Mouse (Mus musculus) naive thymus-derived CD4-positive, alpha-beta T cell, adult 2 months (primary cell): ENCODE data around the gene Tmem91.
"Not testable (repeated sequence)": the region's sequence is repeated elsewhere in the genome, so short reads cannot be mapped to it uniquely, and the experiment has no call there.

Experiments
- DNase-seq: peaks from one replicate; pipeline ENCODE4 v3.0.0-alpha.2; 2011; ENCODE audit warnings: low read depth

The Tmem91 gene

DNA sequence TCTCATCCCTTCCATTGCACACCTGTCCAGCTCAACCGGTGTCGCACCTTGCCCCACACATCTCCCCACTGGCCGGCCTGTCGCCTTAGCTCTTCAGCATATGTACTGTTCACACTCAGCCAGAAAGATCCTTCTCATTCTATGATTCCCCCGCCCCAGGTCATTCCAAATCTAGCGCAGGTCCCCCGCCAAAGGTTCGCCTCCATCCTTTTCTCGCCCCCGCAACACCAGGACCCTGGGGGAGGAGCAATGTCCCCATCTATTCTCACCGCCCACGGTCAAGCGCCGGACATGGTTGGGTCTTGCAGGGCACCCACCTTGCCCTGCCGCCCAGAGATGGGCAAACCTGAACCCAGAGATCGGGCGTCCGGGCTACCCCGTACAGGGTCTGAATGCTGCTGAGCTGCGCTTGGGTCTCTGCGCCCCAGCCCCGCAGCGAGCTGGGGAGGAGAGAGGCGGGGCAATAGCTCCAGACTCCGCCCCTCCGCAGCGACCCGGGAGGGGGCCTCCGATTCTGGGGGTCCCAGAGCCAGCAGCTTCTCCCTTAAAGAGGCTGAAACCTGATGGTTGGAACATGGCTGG lies at the start of gene Tmem91:
TSS of gene Tmem91 (minus strand) at position 448 of the 582 bp plus-strand sequence.
- DNase-seq: peak; percentile 13

DNA sequence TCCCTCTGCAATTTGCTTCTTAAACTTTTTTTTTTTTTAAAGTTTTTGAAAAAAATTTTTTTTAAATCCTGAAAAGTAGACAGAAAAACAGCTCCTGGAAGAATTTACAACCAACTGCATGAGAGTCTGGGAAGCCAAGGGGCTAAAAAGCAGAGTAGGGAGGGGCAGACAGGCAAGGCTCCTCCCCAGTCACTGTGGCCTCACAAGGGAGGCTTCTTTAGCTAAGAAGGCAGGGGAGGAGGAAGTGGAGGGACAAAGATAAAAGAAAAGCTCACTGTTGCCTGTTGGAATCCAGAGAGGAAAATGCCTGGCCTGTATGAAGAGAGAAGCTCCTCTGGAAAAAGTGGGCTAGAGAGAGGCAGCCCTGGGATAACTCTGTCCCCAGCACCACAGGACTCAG lies 46.8 kb upstream of the Tmem91 start:
- DNase-seq: not testable (repeated sequence)

DNA sequence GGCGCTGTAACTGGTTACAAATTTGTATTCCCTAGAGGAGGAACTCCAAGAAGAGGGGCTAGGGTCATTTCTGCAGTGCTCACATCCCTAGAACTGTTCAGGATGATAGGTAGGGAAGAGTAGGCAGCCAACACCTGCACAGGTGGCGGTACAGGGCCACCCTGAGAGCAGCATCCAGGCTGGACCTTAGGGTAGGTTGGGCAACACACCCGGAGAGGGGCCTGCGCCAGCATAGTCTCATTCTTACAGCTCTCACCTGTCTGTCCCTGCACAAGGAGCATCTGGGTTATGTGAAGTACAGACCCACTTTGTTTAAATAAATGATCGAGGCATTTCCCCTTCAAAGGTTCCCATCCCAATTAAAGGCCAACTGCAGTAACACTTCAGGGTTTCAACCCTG lies 45.8 kb upstream of the Tmem91 start:
- no peak for DNase-seq

DNA sequence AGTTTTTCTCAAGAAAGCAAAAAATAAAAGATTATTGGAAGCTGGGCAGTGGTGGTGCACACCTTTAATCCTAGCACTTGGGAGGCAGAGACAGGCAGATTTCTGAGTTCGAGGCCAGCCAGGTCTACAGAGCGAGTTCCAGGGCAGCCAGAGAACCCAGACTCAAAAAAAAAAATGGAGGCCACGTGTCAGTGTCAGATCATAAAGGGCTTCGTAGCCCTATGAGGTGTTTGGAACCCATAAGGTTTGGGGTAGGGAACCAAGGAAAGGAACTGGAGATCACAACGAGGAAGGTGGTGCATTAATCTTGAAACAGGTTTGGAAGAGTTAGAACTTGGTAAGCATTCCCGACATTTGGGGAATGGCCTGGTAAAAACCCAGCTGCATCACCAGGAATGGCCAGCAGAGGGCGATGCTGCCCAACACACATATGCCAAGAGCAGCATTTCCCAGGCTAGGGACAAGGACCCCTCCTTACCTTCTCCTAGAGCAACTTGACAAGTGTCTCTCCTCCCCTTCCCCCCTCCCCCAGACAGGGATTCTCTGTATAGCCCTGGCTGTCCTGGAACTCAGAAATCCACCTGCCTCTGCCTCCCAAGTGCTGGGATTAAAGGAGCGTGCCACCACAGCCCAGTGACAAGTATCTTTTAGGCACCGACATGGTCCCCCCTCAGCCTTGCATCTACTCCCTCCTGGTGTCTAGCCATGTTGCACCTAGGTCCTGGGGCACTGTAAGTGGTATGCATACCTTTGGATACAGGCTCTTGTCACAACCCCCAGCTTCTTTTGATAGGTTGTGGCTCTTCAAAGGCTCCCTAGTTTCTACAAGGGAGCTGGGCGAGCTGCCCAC lies 45.0 kb upstream of the Tmem91 start:
- DNase-seq: peak; percentile 78

DNA sequence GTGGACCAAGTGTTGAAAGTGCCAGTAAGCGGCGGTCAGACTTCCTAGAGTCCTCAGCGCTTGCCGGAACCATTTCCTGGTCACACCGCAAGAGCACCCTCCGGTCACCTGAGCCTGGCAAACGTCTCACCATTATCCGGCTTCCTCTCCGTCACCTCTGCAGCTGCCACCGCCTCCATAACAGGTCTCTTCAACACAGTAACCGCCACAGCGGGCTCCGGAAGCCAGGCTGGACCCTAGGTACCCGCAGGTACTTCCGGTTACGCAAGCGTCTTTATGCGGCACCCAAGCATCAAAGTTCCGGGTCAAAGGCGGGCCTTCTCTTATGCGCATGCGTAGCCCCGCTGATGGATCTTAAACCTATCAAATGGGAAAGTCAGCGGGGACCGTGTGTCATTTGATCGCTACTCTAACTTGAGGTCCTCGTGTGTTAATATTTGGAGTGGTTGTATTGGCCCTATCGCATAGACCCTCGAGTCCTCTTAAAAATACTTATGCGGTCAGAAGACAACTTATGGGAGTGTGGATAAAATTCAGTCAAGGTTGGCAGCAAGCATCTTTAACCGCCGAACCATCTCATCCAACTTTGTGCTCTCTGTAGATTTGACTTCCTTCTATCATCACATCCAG lies 43.9 kb upstream of the Tmem91 start, which contains the start of gene Ccdc97:
TSS of gene Ccdc97 (minus strand) at position 301 of the 630 bp plus-strand sequence.
- peak; percentile 96 for DNase-seq

DNA sequence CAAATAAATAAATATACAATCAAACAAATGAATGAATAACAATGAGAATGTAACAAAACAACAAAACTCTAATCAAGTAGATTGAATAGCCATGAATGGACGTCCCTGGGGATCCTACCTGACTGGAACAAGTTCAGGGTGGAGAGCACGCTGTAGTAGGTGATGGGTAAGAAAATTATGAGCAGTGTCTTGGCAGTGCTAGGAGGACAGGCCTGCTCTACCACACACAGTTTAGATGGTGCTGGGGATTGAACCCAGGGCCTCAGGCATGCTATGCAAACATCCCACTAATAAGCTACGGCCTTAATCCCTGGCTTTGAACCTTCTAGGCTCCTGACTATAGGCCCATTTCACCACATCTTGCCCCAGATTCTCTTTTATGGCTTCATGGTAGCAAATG lies 42.5 kb upstream of the Tmem91 start:
- DNase-seq: no peak

DNA sequence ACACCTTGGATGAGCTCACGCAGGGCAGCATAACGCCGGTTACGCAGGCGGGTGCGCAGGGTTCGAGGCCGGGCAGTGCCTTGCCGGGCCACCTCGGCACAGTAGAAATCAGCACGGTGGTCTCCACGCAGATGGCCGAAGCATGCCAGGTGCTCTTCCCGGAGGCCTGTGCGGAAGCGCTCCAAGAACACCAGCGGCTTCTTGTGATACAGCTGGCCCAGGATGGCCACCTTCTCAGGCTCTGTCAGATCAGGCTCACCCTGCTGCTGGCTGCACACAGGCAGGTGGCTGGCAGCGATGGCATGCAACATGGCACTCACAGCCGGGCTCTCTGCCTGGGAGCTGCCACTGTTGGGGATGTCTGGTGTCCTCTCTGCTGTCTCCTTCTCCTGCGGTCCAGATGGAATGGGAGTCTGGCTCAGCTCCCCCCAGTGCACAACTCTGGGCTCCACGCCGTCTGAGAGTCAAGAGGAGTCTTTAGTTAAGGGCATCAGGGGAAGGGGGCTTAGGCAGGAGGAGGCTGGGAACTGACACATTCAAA lies 40.8 kb upstream of the Tmem91 start:
- DNase-seq: no peak

DNA sequence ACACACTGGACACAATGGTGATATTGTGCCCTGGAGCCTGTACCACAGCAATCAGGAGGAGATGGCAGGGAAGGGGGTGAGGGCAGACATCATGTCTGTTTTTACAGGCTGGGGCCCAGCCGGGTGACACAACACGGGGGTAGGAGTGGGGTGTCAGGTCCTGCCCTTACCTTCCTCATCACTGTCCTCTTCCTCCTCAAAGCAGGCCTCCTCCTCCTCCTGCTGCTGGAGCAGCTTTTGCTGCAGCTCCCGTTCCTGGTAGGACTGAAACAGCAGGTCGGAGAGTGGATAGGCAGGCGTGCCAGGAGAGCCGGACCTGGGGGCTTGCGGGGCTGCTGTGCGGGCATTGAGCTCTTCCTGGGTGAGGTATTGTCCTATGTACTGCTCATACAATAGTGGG lies 39.6 kb upstream of the Tmem91 start:
- no peak for DNase-seq

DNA sequence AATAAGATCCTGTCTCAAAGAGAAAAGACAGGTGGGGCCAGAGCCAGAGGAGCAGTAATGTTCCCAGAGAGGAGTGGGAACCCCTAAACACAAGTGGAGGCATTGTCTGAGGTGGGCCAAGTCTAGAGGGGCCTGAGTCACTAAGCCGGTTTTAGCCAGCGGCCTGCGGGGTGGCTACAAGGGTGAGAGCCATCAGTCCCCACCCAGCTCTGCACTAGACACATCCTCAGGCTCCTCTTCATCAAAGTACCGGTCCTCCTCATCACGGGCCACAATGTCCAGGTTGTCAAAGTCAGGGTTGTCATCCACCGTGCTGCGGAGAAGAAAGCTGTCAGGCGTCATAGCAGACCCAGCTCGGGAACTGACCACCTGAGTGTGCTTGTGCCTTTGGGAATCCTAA lies 37.8 kb upstream of the Tmem91 start:
- no peak for DNase-seq

DNA sequence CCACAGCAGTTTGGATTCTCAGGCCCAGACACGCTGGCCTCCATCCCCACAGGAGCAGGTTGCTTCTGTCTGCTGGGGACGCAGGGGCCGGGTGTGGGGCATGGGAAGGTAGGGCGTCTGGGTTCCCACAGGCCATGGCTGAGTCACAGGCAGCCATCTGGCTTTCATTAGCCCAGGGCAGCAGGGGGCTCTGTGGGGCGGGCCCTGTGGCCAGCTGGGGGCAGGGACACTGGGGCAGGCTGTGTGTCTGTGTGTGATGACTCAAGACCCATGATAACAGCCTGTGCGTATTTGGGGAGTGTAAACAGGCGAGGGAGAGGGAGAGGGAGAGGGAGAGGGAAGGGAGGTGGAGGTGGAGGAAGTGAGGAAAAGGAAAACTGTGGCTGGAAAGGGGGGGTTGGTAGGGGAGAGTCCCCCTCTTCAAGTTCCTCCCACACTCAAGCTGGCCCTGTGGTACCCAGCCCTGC lies 36.8 kb upstream of the Tmem91 start:
- DNase-seq: no peak

DNA sequence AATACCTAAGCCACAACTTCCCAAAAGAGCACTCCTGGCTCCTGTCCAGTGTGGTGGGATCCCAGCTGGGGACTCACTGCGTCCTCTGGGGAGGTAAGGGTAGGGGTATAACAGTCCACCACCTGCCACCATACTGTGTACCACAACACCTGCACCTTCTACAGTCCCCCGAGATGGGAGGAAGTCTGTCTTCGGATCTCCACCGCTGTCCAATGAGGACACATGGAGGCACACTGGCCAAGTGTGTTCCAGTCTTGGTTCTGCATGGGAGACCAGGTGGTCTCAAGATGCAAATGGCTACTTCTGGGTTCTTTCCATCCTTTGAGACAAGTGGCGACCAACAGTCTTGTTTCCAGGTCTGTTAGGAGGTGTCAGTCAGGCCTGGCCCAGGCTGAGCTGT lies 36.2 kb upstream of the Tmem91 start:
- DNase-seq: no peak

DNA sequence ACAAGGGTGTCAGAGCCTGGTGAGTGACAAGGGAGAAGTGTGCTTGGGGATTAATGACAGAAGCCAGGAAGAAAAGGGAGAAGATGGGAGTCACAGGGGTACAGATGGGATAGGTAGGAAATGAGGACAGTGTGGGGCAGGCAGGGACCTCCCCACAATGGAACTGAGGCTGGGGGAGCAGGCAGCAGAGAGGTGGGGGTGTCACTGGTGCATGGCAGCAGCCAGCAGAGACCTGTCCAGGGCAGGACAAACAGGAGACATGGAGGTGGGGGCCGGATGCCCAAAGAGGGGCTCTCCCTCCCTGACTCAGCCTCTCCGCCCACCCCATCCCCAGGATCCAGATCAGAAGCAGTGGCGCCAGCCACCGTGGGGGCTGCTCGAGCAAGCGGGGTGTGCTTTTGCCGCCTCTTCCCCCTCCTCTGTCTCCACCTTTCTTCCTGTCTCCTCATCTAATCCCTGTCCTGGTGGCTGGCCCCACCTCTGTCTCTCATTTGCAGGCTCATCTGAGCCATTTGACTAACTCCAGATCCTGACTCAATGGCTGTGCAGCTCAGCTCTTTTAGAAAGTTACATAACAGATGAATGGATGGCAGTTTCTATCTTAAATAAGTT lies 35.7 kb upstream of the Tmem91 start:
- DNase-seq: no peak

DNA sequence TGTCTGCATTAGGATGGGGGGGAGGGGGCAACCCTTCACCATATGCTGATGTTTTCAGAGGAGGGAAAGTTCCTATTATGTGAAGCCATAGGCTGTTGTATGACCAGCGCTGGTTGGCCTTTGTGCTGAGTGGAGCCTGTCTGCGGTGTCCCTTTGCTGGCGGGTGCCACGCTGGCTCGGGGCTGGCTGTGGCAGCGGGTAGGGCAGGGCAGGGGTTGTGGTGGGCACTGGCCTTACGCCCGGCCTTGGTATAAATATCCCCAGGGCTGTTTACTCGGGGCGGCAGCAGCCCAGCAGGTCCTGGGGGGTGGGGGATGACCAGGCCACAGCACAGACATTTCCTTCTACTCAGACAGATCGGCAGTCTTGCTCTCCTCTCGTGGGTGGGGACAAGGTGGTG lies 35.0 kb upstream of the Tmem91 start:
- DNase-seq: no peak

DNA sequence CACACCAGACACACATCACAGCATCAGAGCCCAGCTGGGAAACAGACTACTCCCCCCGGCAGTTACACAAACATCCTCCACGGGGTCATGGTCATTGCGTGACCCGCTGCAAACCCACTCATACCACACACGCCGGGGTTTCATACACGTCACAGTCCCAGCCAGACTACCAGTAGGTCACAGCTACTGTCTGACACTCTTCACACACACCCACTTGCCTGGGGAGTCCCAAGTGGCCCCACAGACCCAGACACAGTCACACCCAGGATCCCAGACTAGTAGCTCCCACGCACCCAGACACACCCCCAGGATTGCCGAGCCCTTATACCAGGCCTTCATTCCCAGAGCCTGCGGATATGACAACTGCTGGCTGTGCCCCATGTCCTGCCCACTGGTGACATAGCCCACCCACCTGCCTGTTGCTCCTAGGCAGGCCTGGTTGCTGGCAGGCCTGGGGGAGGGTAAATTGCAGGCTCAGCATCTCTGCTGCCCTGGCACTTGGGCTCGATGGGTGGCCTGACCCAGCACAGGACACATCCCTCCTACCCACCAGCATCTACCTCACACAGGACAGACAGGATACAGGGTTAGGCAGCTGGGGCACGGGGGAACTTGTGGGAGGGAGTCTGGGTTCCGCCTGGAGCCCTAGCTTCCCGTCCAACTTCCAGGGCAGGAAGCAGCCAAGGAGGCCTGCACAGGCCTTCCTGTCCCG lies 32.8 kb upstream of the Tmem91 start:
- DNase-seq: no peak

DNA sequence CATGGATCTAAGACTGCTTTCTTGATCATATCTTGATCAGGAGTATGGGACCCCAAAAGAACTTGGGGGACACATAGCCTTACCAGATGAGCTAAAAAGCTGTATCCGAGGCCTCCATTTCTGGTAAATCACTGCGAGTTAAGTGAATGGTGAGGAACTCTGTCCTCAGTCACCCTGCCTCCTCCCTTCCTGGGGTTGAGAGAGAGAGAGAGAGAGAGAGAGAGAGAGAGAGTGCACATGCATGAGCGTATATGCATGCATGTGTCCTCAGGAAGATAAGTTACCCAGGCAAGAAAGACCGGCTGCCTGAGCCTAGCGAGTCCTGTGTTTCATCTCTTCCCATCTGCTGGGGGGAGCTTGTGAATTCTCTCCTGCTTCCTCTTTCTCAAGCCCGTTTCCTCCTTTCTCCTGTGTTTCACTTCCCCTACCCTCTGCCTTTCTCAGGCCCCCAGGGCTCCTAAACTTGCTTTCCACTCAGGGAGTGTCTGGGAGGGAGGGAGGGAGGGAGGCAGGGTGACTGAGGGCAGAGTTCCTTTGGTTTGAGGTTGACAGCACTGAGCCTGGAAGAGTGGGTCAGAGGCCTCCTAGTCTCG lies 31.7 kb upstream of the Tmem91 start:
- no peak for DNase-seq

DNA sequence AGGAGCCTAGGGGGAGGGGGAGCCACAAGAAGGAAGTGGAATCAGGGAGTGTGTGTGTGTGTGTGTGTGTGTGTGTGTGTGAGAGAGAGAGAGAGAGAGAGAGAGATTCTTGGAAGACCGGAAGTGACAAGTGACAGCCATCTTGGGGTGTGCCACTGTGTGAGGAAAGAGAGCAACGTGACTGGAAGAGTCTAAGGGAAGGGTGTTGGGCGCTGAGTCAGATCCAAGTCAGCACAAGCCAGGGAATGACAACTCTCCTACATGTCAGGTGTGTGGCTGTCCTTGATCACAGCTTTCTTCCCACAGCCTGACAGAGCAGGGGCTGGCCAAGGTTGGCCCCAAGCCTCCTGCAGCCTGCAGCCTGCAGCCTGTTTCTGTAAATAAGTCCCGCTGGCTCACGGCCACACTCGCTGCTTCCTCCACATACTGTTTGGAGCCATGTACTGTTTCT lies 30.9 kb upstream of the Tmem91 start:
- DNase-seq: no peak

DNA sequence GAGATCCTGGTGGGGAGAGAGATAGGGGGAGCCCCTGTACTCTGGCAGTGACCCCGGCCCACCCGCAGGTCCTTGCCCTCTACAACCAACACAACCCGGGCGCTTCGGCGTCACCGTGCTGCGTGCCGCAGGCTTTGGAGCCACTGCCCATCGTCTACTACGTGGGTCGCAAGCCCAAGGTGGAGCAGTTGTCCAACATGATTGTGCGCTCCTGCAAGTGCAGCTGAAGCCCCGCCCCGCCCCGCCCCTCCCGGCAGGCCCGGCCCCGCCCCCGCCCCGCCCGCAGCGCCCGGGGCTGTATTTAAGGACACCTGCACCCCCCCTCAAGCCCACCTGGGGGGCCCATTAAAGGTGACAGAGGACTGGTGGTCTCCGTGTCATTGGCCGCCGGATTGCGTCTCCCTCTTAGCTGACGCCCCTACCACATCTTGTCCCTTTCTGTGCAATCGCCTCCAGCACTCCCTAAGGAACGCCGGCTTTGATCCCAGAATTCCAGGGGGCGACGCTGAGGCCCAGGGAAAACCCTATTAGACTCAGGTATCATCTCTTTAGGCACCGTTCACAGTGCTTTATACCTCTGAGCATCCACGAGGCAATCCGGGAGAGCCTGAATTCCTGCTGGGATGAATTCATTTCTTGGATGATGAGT lies 29.9 kb upstream of the Tmem91 start:
- no peak for DNase-seq

DNA sequence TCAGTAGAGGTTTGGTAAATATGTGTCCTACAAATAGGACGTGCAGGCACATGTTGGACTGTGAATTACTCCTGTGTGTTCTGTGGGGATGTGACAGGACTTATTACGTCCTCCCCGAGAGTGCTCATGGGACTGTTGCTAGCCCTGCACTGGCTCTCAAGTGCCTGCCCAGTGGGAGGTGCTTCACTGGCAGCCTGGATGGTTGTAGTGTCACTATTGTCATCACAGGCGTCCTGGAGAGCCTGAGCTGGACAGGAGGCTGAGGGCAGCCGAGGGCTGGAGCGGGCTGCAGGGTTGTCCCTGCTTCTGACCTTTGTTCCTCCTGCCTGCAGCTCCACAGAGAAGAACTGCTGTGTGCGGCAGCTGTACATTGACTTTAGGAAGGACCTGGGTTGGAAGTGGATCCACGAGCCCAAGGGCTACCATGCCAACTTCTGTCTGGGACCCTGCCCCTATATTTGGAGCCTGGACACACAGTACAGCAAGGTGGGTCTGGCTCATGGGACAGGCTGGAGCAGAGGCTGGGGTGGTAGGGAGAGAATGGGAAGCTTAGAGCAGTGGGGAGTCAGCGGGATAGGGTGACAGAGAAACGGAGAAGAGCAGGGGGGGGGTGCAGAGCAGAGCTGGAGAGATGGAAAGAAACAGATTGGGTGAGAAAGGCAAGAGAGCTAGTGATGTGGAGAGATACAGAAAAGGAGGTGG lies 29.0 kb upstream of the Tmem91 start:
- no peak for DNase-seq

DNA sequence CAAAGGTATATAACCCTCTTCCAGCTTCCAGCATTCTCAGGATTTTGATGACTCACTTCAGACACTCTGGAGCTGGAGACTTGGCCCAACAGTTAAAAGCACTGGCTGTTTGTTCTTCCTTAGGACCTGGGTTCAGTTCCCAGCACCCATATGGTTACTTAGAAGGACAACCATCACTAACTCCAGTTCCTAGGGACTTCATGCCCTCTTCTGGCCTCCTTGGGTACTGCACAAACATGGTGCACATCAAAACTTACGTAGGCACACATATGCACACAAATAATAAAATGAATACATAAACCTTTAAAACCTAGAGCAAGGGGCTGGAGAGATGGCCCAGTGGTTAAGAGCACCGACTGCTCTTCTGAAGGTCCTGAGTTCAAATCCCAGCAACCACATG lies 27.4 kb upstream of the Tmem91 start:
- DNase-seq: peak; percentile 59

DNA sequence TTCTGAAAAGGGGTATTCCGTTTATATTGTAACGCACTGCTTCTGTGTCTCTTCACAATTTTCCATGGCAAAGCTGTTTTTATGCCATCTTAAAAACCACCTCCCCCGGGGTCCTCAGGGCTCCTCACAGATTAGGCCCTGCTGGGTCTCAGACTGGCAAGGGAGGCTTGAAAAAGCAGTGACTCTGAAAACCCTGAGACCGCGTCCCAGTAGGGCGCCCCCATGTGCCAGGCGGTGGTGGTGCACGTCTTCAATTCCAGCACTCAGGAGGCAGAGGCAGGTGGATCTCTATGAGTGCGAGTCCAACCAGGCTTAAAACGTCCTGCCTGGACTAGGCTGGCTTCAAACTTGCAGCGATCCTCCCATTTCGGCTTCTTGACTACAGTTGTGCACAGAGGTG lies 25.8 kb upstream of the Tmem91 start:
- DNase-seq: peak; percentile 56
